Mouse (Mus musculus) kidney, adult 11 months (tissue): ENCODE results near the gene Rpl41.
A peak's percentile ranks its signal among the peaks of the same experiment; 100 is the strongest.
"Not testable (repeated sequence)": the region's sequence is repeated elsewhere in the genome, so short reads cannot be mapped to it uniquely, and the experiment has no call there.

Experiments
- DNase-seq: peaks from one replicate; pipeline ENCODE4 v3.0.0; 2022

Gene Rpl41

DNA sequence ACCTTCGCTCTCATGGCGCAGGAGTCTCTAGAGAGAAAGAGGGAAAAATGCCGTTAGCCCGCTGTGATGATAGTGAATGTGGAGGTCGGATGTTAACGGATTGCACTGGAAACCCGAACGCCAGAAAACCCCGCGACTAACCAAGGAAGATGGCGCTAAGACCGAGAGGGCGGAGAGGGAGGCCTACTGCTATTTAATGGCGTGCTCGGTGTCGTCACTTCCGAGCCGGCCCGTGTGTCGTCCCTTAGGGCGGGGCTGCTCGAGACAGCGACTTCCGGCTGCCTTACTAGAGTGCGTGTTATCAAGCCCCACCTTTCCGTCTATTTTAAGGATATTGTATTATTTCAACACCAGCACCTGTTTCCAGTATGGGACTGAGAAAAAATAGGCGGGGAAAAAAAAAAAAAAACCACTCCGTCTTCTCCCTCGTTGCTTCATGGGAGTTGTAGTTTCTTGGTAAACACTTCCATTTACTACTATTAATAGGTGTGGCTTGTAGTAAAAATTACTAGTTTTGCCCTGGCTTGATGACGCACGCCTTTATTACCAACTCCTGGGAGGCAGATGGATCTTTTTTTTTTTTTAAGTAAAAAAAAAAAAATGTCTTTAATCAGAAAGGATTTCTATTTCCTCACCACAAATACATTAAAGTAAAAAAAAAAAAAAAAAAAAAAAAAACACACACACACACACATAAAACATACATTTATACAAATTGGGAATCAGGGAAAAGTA is at the start of gene Rpl41:
Gene Rpl41, minus strand, starts transcription at position 359 of the 735 bp plus-strand sequence.
- peak; percentile 96 for DNase-seq

DNA sequence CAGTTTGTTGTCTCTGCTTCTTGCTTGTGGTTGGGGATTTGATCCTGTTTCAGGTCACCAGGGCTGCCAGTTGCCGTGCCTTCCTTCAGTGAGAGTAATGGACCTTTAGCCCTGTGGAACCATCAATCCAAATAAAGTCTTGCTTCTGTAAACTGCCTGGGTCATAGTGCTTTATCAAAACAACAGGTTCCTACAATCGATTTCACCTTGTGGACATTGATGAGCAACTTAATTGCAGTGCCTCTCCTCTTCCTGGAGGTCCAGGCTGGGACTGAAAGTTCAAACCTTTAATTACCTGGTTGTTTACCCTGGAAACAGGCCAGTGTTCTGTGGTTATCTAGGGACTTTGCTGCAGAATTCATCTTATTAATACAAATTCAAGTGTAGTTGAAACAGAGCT is 49.4 kb upstream of the Rpl41 start:
- no peak for DNase-seq

DNA sequence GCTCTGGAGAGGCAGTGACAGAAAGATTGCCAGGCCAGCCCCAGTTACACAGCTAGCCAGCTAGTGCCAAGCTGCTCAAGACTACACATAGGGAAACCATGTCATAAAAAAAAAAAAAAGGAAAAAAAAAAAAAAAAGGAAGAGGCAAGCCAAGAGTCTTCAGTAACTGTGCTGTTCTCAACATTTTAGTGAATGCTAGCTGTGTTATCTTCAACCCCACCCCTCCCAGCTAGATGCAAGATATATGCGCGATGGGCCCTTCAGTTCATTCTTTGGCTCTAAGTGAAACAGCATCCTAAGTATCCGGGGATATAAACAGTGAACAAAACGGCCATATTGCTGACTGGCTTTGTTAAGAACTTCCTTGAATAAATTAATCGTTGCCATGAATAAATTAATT is 43.7 kb upstream of the Rpl41 start:
- no peak for DNase-seq

DNA sequence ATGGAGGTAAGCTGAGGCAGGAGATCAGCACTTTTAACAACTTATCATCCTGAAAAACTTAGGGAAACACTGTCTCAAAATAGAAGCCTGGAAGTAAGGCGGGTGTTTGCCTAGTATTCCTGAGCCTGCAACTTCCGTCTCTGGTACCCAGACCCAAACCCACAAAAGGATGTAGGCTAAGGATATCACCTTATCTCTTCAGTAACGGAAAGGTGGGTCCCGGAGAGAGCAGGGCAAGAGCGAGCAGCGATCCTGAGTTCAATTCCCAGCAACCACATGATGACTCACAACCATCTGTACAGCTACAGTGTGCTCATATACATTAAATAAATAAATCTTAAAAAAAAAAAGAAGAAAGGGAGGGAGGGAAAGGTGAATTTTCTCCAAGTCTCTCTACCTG is 42.3 kb upstream of the Rpl41 start:
- no peak for DNase-seq

DNA sequence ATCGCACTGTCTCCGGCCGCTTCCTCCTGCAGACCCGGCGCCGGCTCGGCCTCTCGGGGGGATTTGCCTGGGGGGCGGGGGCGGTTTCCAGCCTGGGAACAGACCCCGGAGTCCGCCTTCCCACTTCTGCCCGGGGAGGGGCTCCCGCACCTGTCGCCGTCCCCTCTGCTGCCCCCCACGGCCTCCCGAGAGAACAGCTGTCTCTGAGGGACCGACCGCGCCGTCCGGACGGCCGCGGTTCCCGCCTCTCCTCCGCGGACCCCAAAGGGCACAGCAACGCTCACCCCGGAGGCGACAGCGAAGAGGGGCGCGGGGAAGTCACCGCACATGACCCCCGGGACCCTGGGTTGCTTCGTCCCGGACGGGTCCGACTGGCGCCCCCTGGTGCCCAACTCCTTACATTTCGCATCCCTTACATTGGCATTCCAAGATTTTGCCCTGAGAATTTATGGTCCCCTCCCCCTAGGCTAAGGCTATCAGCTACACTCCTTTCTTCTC is 41.1 kb upstream of the Rpl41 start:
- peak; percentile 64 for DNase-seq

DNA sequence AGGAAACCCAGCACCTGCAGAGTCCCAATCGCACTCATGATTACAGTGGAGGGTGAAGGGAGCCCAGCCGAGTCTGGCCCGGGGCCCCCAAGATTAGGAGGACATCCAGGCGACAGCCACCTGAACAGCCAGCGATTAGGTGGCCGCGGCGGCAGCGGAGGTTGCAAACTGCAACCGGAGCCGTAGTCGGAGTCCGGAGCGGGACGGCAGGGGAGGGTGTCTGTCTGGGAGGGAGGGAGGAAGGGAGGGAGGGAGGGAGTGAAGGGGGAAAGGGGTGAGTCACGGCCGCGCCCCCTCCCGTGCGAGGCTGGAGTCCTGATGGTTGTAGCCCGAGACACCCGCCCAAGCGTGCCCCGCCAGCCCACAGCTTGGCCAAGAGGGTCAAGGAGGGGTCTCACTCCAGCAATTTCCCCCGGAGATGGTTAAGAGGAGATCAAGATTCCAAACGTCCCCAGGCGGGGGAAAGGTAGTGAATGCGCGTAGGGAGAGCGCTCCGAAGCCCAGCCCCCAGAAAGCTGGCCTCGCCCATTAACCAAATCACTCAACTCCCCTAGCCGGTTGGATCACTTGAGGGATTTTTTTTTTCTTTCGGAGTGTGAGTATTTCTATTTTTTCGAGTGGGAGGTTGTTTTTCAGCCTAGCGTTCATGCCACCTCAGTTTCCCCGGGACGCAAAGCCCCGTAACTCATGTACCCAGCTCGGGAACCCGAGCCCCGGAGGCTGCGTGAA is 40.5 kb upstream of the Rpl41 start, which contains the start of gene Erbb3:
Gene Erbb3, minus strand, starts transcription at position 189 of the 729 bp plus-strand sequence.
- DNase-seq: peak; percentile 84

DNA sequence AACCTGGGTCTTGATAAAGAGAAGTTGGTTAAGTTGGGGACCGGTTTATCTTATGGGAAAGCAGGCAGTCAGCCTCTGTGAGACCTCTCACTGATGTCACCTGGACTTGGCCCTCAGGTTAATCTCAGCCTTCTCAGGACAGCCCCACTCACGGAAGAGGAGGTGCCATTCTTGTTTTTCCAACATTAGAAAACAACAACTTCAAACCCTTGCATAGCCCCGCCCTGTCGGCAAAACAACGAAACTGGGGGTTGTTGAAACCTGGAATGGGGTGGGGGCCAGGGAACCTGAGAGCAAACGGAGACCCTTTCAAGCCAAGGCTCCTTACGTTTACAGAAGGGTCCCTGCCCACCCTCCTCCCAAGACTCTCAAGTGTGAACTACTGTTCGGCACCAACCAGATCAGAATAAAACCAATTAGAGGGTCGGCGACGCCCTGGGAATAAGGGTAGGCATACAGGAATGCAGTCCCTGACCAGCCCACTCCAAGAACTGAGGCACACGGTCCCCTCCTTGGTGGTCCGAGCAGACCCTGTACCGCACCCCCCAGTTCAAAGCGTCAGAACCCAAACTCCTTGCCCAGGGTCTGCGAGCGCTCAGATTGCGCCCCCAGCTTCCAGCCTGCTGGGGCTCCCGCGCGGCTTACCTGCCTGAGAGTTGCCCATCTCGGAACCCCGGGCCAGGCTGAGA is 39.8 kb upstream of the Rpl41 start:
- peak; percentile 78 for DNase-seq

DNA sequence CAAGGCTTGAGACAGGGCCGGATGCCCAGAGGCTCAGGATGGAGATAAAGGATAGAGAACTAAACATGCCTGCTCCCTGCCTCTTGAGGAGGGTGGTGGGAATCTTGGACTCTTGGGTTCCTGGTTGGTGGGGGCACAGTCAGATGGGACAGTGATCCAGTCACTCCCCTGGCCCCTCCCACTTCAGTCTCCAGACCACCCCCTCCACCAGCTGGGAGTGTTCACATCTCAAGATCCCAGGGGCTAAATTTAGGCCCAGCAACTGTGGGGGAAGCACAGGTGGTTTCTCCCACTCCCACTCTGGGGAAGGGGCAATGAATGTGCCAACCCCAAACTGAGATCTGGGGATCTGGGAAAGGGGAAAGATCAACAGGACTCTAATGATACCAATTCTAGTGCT is 39.0 kb upstream of the Rpl41 start:
- no peak for DNase-seq

DNA sequence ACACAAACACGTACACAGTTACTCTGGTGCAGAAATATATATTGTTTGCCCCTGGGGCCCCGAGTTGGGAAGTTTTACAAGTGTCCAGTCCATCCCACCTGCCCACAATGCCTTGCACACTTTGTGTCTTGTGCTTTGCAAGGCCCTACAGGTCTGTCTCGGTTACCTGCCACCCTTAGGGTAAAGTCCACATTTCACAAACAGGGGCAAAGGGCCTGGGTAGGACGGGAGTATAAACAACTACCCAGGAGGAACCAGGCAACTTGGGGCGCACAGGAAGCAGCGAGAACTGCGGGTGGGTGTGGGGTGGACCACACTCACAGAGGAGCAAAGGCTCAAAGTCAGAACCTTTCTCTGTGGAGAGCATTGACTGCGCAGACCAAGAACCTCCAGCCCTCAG is 38.6 kb upstream of the Rpl41 start:
- peak; percentile 87 for DNase-seq

DNA sequence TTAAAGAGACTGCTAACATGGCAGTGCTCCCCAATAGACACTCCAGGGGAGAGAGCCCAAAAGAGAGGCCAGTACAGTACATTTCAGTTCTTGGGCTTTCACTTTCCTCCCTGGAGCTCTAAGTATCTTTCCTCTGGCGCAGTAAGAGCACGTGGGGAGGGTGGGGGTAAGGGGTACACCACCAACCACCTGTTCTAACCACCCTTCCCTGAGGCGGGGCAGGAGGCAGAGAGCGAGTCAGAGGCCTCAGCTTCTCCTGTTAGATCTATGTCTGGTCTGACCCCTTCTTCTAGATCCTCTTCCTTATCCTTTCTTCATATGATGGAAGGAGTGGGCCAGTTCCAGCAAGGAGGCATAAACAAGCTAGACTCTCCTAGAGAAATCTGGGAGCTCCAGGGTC is 38.0 kb upstream of the Rpl41 start:
- DNase-seq: no peak

DNA sequence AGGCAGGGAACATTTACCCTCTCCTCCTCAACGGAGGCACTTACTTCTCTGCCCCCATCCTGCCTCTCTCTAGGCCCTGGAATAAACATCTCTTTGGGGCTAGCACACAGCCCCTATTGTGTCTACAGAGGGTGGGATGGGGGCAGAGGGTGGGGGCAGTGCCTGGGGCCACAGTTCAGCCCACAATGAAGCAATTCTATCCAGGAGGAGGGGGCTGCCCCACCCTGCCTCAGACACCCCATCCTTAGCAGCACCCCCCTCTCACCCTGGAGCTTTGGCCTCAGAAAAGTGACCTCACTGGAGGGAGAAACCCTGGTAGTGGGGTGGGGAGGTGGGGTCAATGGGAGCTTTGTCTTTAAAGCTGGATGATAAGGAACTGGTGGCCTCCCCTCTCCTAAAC is 37.4 kb upstream of the Rpl41 start:
- DNase-seq: no peak

DNA sequence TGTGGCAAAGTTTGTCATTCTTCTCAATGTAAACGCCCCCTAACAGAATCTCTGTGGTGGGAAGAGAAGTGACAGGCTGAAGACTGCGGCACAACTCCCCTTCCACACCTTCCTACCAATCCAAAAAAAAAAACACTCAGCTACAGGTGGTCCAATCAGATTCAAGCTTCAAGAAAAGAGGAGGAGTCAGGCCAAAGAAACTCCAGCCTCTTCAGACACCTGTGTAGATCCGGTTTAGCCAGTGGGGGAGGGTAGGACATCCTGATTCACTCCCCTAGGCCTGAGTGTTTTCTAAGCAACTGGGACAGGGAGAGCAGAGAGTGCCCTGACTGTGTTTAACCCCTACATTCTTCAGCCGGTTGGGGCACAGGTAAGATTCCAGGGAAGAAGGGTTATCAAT is 35.3 kb upstream of the Rpl41 start:
- peak; percentile 80 for DNase-seq

DNA sequence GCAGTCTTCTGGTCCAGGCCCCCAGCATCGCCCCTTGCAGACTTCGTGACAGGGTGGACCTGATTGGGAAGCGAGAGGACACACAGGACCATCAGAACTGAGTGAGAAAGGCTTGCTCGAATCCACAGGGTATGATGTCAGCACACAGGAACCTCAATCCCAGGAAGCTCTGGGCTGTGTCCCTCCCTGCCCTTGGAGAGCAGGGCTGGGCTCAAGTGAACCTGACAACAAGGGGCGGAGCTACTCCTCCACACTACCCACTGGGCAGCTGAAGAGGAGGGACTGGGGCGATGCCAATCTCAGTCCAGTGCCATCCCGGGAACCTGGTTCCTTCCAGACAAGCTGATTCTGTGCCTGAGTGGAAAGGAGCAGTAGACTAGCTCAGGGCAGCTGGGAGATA is 34.5 kb upstream of the Rpl41 start:
- DNase-seq: peak; percentile 94

DNA sequence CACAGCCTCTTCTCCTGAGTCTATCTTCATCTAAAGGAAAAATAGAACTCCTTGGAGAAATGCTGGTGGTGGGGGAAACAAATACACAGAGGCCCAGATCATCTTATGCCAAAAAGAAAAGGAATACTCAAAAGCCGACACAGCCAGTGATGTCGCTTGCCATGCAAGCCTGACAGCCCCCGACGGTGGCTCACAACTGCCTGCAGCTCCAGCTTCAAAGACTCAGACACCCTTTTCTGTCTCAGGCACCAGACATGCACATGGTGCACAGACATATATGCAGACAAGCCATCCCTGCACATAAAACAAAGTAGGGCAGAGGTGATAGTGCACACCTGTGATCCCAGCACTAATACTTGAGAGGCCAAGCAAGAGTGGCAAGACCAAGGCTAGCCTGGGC is 30.6 kb upstream of the Rpl41 start:
- DNase-seq: no peak

DNA sequence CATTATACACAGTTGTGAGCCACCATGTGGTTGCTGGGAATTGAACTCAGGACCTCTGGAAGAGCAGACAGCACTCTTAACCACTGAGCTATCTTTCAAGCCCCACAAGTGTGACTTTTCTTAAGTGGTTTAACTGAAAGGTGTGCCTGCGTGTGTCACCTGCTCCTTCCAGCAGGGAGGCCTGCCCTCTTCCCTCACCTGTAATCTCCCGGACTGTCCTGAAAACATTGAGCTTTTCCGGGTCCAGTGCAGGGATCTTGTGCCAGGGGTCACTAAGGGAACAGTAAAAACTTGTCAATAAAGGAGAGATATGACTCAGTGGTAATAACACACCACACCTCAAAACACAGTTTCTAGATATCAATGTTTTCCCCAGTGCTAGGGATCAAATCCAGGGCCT is 30.2 kb upstream of the Rpl41 start:
- DNase-seq: no peak

DNA sequence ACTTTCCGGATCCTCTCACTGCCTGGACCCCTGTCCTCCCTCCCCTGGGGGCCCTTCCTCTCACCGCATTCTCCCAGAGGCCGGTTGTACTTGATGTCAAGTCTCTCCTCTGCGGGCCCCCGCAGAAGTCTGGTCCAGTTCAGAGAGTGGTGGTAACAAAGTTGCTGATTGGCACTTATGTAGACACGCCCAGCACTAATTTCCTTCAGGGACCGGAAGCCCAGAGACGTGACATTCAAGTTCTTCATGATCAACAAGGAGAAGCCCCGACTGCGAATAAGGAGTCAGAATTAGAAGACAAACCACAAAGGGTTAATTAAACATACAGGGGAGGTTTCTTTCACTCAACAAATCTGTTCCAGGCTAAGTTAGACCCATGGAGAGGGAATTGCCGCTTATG is 29.2 kb upstream of the Rpl41 start:
- no peak for DNase-seq

DNA sequence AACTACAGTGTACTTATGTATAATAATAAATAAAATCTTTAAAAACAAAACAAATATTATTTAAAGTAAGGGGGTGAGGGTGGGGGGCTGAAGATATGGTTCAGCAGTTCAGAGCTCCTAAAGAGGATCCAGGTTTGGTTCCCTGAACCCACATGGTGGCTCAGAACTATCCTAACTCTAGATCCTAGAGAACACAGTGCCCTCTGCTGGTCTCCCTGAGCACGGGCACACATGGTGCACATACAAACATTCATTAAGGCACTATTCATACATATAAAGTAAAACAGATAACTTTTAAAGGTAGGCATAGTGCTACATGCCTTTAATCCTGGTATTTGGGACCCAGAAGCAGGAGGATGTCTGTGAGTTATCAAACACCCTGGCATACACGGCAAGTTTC is 26.0 kb upstream of the Rpl41 start:
- DNase-seq: no peak

DNA sequence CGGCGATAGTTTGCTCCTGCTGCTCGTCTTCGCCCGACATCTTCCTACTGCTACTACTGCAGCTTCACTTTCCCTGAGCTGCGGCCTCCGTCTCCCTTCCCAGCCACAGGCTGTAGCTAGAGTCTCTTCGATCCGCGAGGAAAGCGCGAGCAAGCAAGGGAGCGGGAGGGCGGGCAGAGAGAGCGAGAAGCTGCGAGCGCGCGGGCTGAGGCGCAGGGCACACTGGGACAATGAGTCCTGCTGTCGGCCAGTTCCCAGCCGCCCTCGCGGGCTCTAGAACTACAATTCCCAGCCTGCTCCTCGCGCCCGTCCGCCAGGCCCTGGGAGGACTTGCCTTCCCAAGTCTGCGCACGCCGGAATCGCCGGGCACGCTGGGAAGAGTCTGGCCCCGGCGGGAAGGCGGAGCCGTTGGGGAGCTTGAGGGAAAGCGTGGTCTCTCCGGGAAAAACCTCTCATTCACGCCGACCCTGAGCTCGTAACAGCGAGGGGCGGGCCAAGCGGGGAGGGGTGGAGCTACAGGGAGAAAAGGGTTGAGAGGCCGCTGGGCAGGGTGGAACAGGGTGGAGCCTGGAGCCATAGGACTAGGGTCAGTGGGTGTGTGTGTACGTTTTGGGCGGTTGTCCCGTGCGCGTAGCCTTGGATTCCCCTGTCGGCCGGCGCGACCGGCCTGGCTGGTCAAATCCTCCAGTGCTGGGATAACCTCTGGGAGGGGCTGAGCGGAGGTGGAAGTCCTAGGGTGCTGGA is 16.9 kb upstream of the Rpl41 start, which contains the start of gene Pa2g4:
Gene Pa2g4, minus strand, starts transcription at position 200 of the 744 bp plus-strand sequence.
- DNase-seq: peak; percentile 99

DNA sequence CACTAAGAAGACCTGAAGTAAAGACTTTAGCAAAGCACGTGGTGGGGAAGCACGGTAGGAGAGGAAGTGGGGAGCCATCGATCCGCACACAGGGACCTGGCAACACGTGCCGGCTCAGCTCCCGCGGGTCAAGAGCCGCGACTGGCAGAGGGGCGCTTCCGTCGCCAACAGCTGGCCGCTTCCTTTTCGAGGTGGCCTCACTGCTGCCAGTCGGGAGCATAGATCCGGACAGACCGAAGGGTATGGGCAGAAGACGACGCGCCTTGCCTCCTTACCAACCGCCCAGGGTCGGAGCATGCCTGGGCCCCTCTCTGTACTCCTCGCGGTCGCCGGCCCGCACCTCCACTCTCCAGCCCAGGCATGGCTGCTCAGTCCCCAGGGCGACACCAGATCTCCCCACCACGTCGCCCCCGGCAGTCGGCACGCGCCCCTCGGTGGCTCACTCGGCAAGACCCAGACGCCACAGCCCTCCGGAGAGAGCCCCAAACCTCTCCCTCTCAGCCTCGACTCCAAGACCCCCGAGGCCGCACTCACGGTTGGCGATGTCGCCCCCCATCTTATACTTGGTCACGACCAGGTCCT is 16.2 kb upstream of the Rpl41 start:
- DNase-seq: peak; percentile 50

DNA sequence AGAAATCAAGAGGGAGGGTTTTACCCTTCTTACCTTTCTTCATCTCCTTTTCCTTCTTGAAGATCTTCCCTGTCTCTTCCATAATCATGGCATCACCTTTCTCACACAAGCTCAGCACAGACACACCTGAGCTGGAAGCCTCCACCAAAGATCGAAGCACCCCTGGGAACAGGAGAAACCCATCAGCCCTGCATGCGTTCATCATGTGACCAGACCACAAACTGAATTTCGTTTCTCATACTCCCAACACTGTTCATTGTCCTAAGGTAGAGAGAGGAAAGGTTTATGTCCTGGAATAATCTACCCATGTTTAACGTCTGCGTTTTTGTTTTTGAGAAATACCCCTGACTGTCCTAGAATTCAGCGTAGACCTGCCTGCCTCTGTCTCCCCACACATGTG is 14.4 kb upstream of the Rpl41 start:
- no peak for DNase-seq

DNA sequence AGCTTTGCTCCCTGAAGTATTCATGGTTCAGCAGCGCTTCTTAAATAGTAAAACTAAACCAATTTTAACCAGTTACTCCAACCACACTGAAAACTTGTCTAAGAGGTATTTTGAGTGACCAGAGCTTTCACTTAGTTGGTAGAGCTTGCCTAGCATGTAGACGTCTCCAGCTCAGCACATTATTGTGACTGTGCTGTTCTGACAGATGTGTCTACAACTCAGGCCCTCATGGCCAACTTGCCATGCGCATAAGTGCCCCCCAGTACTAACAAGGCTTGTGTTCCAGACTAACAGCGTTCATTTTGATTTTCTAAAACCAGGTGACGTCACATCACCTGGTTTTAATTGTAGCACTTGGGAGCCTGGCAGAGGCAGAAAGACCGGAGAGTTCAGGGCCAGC is 7.9 kb upstream of the Rpl41 start:
- DNase-seq: no peak

DNA sequence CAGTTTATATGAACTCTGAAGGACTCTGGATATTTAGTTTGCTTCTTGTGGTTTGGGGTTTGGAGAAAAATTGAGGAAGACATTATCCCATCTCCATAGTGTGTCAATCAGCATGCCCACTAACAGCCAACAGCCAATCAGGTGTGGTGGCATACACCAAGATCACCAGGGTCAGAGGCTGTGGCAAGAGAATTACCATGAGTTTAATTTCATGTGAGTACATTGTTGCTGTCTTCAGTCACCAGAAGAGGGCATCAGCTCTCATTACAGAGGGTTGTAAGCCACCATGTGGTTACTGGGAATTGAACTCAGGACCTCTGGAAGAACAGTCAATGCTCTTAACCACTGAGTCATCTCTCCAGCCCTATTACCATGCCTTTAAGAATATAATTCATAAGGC is 7.2 kb upstream of the Rpl41 start:
- no peak for DNase-seq

DNA sequence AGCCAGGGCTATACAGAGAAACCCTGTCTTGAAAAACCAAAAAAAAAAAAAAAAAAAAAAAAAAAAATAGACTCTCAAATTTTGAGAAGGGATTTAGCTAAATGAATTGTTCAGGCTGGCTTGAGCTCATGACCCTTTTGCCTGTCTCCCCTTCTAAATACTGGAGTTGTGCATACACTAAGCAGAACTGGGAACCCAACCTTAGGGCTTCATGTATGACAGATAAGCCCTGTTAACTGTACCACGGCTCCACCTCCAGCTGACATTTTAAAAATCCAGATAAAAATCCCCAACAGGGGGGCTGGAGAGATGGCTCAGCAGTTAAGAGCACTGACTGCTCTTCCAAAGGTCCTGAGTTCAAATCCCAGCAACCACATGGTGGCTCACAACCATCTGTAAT is 6.5 kb upstream of the Rpl41 start:
- DNase-seq: not testable (repeated sequence)
